Mouse (Mus musculus) inflammation-experienced regulatory T-cells, adult 6 months (primary cell): ENCODE results near the gene Ptgdr2. TPM values are rescaled to one million over a fixed set of nuclear protein-coding genes. Genes with fewer than 3 reads are reported as not detected.

Source experiments
- ATAC-seq: one replicate; pipeline ENCODE4 v1.8.0; 2017
- polyA plus RNA-seq, 3 experiments: library from polyadenylated mRNA; unstranded; fragments of 100-300 nt; shearing (Covaris generic); gene quantifications; one replicate each; pipeline ENCODE4 v1.2.1; 2017

Gene Ptgdr2
- polyA plus RNA-seq, 3 experiments from 2014 or later, result 0.22 TPM; not detected in 2

DNA sequence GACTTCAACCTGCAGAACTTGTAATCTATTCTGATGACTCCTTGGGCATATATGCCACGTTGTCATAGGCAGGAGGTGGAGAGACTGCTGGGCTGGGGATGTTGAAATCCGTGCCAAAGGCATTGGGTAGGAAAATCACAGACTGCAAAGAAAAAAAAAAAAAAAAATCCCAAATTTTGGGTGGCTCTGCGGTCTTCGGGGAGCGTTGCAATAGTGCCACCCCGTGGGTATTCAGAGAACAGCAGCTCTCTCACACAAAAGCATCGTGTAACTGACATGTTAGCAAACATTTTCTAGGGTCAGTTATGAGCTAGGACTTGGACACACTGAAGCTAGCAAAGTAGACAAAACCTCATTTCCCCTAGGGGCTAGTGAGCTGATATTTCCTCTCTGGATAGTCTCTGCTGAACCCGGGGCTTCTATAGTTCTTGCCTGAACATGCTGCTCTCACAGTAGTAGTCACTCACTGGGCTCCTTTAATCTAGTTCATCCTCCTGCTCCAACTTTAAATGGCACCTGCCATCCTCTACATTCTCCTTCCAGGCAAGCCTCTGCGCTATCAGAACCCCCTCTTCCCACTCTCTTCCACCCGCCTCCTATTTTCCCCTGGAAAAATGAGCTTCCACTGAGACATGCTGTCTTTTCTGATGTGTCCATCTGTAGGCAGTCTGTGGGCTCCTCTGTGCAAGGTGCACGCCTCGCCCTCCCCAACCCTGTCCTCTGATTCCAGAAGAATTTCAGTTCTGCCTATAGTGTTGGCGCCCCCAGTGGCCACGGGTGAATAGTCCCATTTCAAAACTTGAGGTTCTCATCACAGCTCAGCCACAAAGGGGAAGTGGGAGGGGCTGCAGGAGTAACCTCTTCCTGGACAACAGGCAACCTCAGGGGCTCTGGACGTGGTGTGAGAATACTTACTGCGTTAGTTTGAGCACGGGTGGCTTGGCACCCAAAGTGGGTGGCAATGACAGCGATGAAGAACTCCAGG is 42.5 kb downstream of the Ptgdr2 start:
- ATAC-seq, result peak; percentile 91

DNA sequence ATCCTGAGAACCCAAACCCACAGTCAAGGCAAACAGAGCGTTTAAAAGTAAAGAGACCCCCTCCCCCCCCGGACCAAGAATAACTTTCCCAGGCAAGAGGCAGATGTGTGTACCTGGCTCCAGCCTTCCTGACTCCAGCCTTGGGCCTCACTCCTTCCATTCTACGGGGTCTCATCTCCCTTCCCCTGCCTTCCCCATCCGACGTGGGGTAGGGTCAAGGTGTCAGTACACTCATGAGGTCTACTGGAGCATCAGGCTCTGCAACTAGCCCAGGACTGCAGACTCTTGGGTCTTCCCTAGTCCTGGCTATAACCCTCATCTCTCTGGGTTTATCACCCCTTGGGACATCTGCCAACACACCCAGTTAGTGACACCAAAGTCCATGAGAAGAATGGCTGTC is 43.2 kb downstream of the Ptgdr2 start:
- no peak for ATAC-seq

DNA sequence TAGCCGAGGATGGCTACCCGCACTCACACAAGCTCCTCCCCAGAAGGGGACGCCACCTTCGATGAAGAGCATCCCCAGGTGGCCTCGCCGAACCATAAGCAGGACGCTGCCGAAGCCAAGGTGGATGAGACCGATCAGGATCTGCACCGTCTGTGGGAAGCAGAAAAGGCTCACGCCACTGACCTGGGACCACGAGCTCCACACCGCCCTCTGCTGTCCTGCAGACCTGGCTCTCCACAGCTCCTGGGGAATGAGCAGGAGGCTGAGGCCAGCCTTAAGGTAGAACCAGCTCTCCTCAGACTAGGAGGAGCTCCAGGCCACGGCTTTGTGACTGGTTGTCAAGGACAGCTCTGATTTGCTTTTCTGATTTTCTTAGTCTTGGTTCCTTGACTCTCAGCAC is 46.2 kb downstream of the Ptgdr2 start:
- ATAC-seq, result no peak

DNA sequence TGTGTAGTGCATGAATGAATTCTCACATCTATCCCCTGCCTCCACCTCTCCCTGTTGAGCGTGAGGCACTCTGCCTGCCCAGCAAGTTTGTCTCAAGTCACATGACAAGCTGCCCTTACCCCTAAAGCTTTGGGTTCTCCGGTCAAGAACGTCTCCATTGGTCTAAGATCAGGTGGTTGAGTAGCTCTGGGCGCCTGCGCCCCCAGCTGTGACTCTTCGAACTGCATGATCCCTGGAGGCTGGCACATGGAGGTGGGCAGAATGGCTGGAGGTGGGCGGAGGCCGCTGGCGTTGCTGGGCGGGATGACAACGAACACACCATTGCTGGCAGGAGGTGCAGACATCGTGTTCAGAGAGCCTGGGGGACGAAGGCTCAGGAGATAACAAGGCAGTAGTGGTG is 47.6 kb downstream of the Ptgdr2 start:
- ATAC-seq, result no peak

DNA sequence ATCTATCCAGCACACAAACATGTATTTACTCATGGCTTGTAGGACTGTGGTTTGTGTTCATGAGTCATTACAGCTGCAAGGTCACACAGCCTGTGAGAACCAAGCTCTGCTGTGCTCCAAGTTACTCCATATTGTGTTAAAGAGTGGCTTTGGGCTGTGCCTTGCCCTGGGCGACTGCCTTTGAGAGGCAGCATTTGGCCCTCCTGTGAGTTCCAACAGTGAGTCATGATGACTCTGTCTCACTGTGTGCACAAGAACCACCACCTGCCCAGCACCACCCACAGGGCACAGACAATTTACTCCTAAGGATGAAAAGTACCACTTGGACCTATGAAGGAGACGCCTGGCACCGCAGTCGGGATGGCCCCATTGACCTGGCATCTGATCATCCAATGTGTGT is 48.9 kb downstream of the Ptgdr2 start:
- ATAC-seq, result no peak

DNA sequence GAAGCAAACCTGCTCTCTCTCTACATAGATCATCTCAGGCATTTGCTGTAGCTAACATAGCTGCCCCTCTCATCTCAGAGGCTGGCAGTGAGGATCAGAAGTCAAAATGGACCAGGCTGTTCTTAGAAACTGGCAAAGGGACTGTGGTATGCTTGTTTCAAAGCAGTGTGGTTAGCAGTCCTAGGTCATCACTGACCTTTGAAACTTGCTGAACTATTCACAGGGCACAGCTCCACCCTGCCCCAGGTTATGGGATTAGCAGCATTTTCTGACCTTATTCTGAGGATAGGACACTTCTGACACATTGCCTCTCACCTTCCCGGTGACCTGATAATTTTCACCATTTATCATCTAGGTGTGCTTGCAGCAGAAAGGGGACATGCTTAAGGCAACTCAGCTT is 51.6 kb downstream of the Ptgdr2 start:
- ATAC-seq, result no peak

DNA sequence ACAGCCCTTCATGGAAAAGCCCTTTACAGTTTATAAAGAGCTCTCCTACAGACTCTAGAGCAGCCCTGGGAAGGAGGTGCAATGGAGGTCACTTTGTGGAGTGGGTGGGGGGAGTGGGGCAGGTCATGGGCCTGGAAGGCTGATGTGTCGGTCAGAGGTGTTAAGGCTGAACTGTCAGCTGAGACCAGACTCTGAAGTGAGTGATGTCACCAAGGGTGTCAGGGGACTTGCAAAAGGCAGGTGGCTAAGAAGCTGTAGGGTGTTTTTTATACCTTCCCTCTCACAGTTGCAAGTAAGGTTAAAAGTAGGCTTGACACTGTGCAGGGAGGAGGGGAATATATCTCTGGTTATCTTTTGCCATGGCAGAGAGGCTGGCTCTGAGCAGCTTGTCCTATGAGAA is 53.8 kb downstream of the Ptgdr2 start:
- no peak for ATAC-seq

DNA sequence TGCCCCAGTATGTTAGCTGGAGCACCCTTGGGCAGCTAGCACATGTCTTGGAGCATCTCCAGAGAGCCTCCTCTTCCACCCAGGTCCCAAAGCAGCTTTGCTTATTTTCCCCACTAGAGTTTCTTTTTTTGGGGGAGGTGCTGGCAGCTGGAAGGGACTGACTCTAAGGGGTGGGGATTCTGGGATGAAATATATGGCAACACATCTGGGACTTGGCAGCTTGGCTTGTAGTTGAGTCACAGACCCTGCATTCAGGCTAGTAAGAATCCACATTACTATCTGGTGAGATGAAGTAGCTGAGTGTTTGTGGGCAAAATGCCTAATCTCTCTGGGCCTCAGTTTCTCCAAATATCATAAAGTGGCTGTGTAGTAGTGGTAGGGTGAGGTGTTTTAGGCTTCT is 55.0 kb downstream of the Ptgdr2 start:
- no peak for ATAC-seq

Other genes starting within 250 kb of the Ptgdr2 start
- gene Vps37c, start 248.4 kb upstream of the Ptgdr2 start, polyA plus RNA-seq, result 10 to 100 TPM; 11.4 to 15.9 (median 14.1) TPM
- gene Cd5, start 198.2 kb upstream of the Ptgdr2 start, polyA plus RNA-seq, result 100 to 1,000 TPM; 355 to 487 (median 480) TPM
- 100 to 1,000 TPM; 356 to 569 (median 520) TPM for gene Cd6, start 107.1 kb upstream of the Ptgdr2 start, polyA plus RNA-seq
- 10 to 100 TPM in 1 of 3 experiments, 1 to 10 TPM in 2; 3.2 to 16.7 (median 3.3) TPM for gene Slc15a3, start 97.4 kb upstream of the Ptgdr2 start, polyA plus RNA-seq
- 1 to 10 TPM in 1 of 3 experiments, under 1 TPM in 1, not detected in 1; 0.86 to 1.0 TPM for gene Tmem132a, start 67.2 kb upstream of the Ptgdr2 start, polyA plus RNA-seq
- 10 to 100 TPM; 55.3 to 75.6 (median 64.7) TPM for gene Tmem109, start 55.2 kb upstream of the Ptgdr2 start, polyA plus RNA-seq
- 10 to 100 TPM in 2 of 3 experiments, 1 to 10 TPM in 1; 6.2 to 26.0 (median 20.2) TPM for gene Prpf19, start 41.9 kb upstream of the Ptgdr2 start, polyA plus RNA-seq
- gene Zp1, start 16.5 kb upstream of the Ptgdr2 start, polyA plus RNA-seq, result not detected
- gene Ccdc86, start 12.1 kb downstream of the Ptgdr2 start, polyA plus RNA-seq, result 1 to 10 TPM; 7.7 to 9.0 (median 7.9) TPM
- gene Ms4a10, start 37.5 kb downstream of the Ptgdr2 start, polyA plus RNA-seq, result not detected
- not detected for gene Ms4a15, start 56.1 kb downstream of the Ptgdr2 start, polyA plus RNA-seq
- gene Ms4a18, start 80.9 kb downstream of the Ptgdr2 start, polyA plus RNA-seq, result not detected
- gene Ms4a8a, start 143.9 kb downstream of the Ptgdr2 start, polyA plus RNA-seq, result under 1 TPM in 1 of 3 experiments, not detected in 2; 0.54 TPM
- not detected for gene 1700017D01Rik, start 193.7 kb downstream of the Ptgdr2 start, polyA plus RNA-seq
- gene 1700025F22Rik, start 228.2 kb downstream of the Ptgdr2 start, polyA plus RNA-seq, result not detected